Mouse (Mus musculus): ENCODE results near the gene Spata19. TPM values are rescaled to one million over a fixed set of nuclear protein-coding genes. Genes with fewer than 3 reads are reported as not detected.

The Spata19 gene
- polyA plus RNA-seq, 1 experiment from 2014 or later = not detected

- H3K27ac ChIP-seq = no peak overlapping the region
- H3K9me3 ChIP-seq = no peaks in the 10 kb centered on the region
- no peak for ATAC-seq (ENCODE audit: low FRiP score)
- H3K4me1 ChIP-seq = peaks cover 19% of the 10 kb centered on the region
- no peak overlapping the region for H3K9ac ChIP-seq
- 83% methylated on average over 9 of the region's 9 CpGs for WGBS
- H3K36me3 ChIP-seq (replicated peaks) = no peaks in the 10 kb centered on the region
- no peak overlapping the region for H3K4me3 ChIP-seq (replicated peaks)
- H3K27me3 ChIP-seq = no peaks in the 10 kb centered on the region
- no peak overlapping the region for H3K4me2 ChIP-seq
Observed at GRCm38 (mm10) chr9:27435936-27436335, 39.3 kb downstream of the Spata19 start.

DNA sequence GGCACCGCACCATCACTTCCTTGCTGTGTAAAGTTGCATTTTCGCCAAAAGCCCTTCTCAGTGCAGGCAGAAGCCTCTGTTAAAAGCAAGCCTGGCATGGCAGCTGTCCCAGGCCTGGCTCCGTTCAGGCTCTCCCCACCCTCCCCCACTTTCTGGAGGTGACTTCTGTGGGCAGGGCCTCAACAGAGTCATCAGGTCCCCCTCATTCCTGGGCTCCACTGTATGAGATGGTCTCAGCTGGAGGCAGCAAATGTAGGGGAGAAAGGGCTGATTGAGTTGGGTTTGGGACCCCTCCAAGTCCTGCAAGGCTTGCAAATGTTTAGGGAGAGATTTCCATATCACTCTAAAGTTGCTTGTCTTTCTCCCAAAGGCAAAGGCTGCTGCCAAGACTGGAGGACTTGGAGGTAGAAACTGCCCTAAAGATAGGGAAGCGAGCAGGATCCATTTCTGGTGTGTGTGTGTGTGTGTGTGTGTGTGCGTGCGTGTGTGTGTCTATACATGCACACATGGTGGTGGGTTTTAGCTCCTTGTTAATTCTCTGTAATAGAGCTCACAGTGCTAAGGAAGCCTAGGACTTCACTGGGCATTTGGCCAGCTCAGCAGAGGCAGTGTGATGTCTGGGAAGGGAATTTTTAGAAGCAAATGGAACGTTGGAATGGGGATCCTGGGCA is 40.9 kb downstream of the Spata19 start:
- WGBS = 61% methylated on average over 7 of the region's 7 CpGs
- H3K4me3 ChIP-seq (replicated peaks) = no peak overlapping the region
- peak overlapping the region; percentile 54; the same call in 1 of the 2 replicates for H3K27ac ChIP-seq
- no peaks in the 10 kb centered on the region for H3K36me3 ChIP-seq (replicated peaks)
- no peaks in the 10 kb centered on the region for H3K27me3 ChIP-seq
- no peak overlapping the region for H3K9ac ChIP-seq
- H3K9me3 ChIP-seq = no peaks in the 10 kb centered on the region
- ATAC-seq (ENCODE audit: low FRiP score) = no peak
- H3K4me2 ChIP-seq = no peak overlapping the region
- peaks cover 19% of the 10 kb centered on the region for H3K4me1 ChIP-seq

DNA sequence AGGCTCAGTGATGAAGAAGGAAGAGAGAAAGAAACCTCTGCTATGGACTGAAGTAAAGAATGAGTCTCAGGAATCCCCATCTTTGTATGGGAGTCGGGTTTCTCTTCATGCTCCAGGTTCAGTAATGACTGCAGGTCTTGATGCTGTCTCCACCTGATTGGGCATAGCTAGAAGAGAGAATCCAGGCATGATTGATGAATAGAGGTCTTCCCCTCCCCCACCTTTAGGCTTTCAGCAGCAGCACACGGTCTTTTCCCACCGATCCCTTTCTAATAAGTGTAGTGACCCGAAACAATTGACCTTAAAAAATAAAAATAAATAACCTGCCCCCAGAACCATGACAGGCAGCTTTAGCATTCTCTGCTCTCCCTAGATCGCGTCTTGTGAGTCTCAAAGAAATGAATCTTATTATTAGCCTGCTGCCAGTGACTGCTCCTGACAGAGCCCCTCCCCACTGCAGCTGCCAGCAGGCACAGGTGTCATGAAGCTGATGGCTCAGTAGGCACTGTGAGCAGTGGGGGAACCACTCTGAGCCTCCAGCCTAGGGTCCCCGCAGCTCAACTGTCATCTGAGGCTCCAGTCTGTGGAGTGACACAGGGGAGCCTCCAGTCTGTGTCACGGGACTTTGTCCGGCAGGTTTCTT is 53.3 kb downstream of the Spata19 start:
- no peak overlapping the region for H3K27ac ChIP-seq
- H3K9ac ChIP-seq = no peak overlapping the region
- peak; percentile 67 for ATAC-seq (ENCODE audit: low FRiP score)
- no peaks in the 10 kb centered on the region for H3K9me3 ChIP-seq
- no peaks in the 10 kb centered on the region for H3K36me3 ChIP-seq (replicated peaks)
- H3K4me3 ChIP-seq (replicated peaks) = no peak overlapping the region
- peaks cover 10% of the 10 kb centered on the region for H3K4me1 ChIP-seq
- H3K27me3 ChIP-seq = no peaks in the 10 kb centered on the region
- no peak overlapping the region; the same call in 1 of the 2 replicates for H3K4me2 ChIP-seq
- WGBS = 23% methylated on average over 9 of the region's 9 CpGs

Other genes with a start within 250 kb of the Spata19 start
- gene Jam3, start 241.4 kb upstream of the Spata19 start, polyA plus RNA-seq (2016; fragmentation: Nextera tagmentation; extraction: Ambion mirVana) = 146 and 155 TPM in 2 replicates
- gene Igsf9b, start 97.6 kb upstream of the Spata19 start, polyA plus RNA-seq (2016; fragmentation: Nextera tagmentation; extraction: Ambion mirVana) = 9.9 and 10.2 TPM in 2 replicates